Mouse (Mus musculus) liver, postnatal 0 days (tissue): ENCODE results near the gene Csl. TPM values are rescaled to one million over a fixed set of nuclear protein-coding genes. Genes with fewer than 3 reads are reported as not detected.

Experiments
- ATAC-seq: fragments of 200-750 bp; cut with Nextera tagmentation; 2 replicates; pipeline ENCODE4 v1.8.0; 2017; ENCODE audit warnings: mild to moderate bottlenecking, moderate library complexity
- DNase-seq: peaks from one replicate; pipeline ENCODE4 v3.0.0-alpha.2; 2016
- H3K27ac ChIP-seq: fragments of 300-500 bp; sonication (generic); 2 replicates; pipeline ENCODE4 v1.5.1; 2014; ENCODE audit warnings: antibody characterized with exemption, moderate library complexity, mild to moderate bottlenecking, low read depth
- H3K27me3 ChIP-seq: fragments of 300-500 bp; sonication (generic); 2 replicates; pipeline ENCODE4 v1.6.1; 2014; ENCODE audit warnings: low read length, control low read depth, mixed read lengths; ENCODE audit not compliant: insufficient read depth
- H3K36me3 ChIP-seq: fragments of 300-500 bp; sonication (generic); replicated peaks from 2 replicates; pipeline ENCODE4 v1.6.1; 2014; ENCODE audit warnings: mild to moderate bottlenecking, control low read depth, low read length, moderate library complexity, mixed read lengths; ENCODE audit not compliant: insufficient read depth
- H3K4me1 ChIP-seq: fragments of 300-500 bp; sonication (generic); 2 replicates; pipeline ENCODE4 v1.6.1; 2014; ENCODE audit warnings: antibody characterized with exemption, mild to moderate bottlenecking, control low read depth; ENCODE audit not compliant: insufficient read depth
- H3K4me2 ChIP-seq: fragments of 300-500 bp; sonication (generic); 2 replicates; pipeline ENCODE4 v1.6.1; 2014; ENCODE audit warnings: low read depth, mild to moderate bottlenecking, low read length, moderate library complexity, mixed read lengths
- H3K4me3 ChIP-seq: fragments of 300-500 bp; sonication (generic); 2 replicates; pipeline ENCODE4 v1.5.1; 2014; ENCODE audit warnings: low read depth, low read length
- H3K9ac ChIP-seq: fragments of 300-500 bp; sonication (generic); replicated peaks from 2 replicates; pipeline ENCODE4 v1.6.1; 2014; ENCODE audit warnings: mild to moderate bottlenecking, moderate library complexity
- H3K9me3 ChIP-seq: fragments of 300-500 bp; sonication (generic); 2 replicates; pipeline ENCODE4 v1.6.1; 2016; ENCODE audit warnings: mild to moderate bottlenecking, control low read depth, low read length, mixed read lengths
- CTCF ChIP-seq: sonication (generic); IDR thresholded peaks from 2 replicates; pipeline ENCODE4 v1.5.1; 2016; ENCODE audit warnings: antibody characterized with exemption, low read depth
- EP300 ChIP-seq: IDR thresholded peaks from 2 replicates; pipeline ENCODE4 v1.6.1; 2016; ENCODE audit warnings: antibody characterized with exemption, low read depth, mild to moderate bottlenecking
- WGBS: fragments of 180-500 bp; shearing (Covaris S2); extraction: QIAGEN DNeasy Blood & Tissue Kit; methylation state at CpG from one replicate; pipeline ENCODE4 v1.1.7; 2014; ENCODE audit not compliant: insufficient replicate concordance; 5-methylcytosine and 5-hydroxymethylcytosine counted together
- polyA plus RNA-seq: library from polyadenylated mRNA; unstranded; fragments of >200 nt; fragmentation: Nextera tagmentation; extraction: Ambion mirVana; gene quantifications from 2 replicates; pipeline ENCODE4 v1.2.1, GENCODE M21; 2015

Gene Csl
- polyA plus RNA-seq = not detected in 2 replicates

DNA sequence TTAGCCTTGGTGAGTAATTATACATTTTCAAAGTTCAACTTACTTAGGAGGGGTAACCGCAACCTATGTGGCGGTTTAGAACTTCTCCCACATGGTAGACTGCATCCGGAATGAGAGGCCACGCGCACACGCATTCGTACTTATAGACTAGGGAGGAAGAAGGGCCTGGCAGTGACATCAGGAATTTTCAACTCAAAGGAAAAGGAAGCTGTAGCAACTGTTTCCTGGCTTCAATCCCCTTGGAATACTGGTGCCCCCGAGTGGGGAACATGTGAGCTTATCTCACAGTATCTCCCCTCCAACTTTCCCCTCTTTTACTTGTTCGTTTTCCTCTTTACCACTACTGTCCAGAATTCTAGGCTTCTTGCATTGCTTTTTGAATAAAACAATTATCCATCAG, at the start of gene Csl:
Gene Csl (minus strand): TSS at position 101 of the 400 bp plus-strand sequence.
- Histone ChIP-seq H3K4me2 (no peak within 1 kb of the TSS), H3K9me3 (no peaks in the 10 kb centered on the region), H3K27me3 (no peaks in the 10 kb centered on the region), H3K4me3 (no peak within 1 kb of the TSS), H3K9ac (no peak within 1 kb of the TSS), H3K36me3 (no peaks in the 10 kb centered on the region), H3K27ac (no peak within 1 kb of the TSS), H3K4me1 (no peaks in the 10 kb centered on the region)
- DNase-seq (no peak), ATAC-seq (no peak)
- WGBS = 83% methylated on average over 9 of the region's 9 CpGs
- no peak for TF ChIP-seq CTCF
- TF ChIP-seq EP300 = no peak

DNA sequence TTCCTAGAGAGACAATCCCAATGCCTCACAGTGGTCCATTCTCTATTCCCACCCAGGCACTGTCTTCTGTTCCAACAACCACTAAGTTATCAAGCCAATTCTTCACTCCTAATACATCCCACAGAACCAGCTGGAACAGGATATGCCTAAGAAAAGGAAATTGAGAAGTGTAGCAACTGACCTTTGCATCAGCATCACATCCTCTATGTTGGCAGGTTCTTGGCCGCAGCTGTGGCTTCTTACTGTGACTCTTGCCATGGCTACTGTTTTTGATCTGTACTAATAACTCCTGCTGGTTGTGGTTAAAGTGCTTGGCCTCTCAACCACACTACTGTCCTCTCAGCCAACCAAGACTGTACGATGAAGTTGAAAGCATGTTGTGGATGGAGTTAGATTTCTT, 30.0 kb upstream of the Csl start:
- Histone ChIP-seq H3K27me3 (no peaks in the 10 kb centered on the region), H3K36me3 (no peaks in the 10 kb centered on the region), H3K4me2 (no peak overlapping the region), H3K9me3 (no peaks in the 10 kb centered on the region), H3K27ac (no peak overlapping the region), H3K9ac (no peak overlapping the region), H3K4me1 (no peaks in the 10 kb centered on the region), H3K4me3 (no peak overlapping the region)
- 85% methylated on average over 2 of the region's 2 CpGs for WGBS
- DNase-seq (no peak), ATAC-seq (no peak)
- TF ChIP-seq EP300 (no peak), CTCF (no peak)

DNA sequence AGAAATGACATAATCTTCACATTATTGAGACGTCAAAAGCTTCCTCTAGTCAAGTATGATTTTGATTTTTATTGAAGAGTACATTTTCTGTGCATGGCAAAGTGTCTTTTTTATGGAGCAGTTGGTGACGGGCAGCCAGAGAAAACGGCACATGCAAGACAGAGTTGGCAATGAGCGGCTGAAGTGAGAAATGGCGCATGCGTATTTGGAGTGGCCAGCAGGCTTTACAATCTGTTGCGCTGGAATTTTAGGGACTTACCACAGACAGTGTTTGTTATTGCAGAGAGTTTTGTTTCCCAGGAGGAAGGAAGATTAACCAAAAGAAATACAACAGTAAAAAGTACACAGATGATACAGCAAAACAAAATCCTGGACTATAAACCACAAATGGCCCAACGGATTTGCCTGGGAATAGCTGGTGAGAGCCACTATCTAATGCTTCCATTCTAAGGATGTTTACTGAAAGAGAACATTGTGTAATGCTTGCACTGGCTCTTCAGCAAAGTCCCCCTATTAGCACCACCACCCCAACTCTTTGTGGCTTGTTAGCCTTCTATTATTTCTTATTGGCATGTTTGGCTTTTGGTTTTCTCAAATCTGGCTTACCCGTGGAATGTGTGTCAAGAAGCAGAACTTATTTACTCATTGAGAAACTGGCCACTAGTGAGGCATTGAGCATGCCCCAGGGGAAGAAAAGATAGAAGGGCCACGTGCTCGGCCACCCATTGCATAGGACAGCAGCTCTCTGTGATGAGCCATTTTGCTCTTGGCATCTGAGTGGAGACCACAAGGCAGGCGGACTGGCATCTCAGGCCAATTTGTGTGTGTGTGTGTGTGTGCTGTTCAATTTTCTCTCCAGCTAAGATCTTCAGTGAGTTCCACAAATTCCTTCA, 15.0 kb upstream of the Csl start:
- Histone ChIP-seq H3K27me3 (no peaks in the 10 kb centered on the region), H3K4me3 (no peak overlapping the region), H3K36me3 (no peaks in the 10 kb centered on the region), H3K9me3 (no peaks in the 10 kb centered on the region), H3K4me2 (no peak overlapping the region), H3K9ac (no peak overlapping the region), H3K4me1 (no peaks in the 10 kb centered on the region), H3K27ac (no peak overlapping the region)
- WGBS = 79% methylated on average over 12 of the region's 12 CpGs
- ATAC-seq (no peak), DNase-seq (no peak)
- TF ChIP-seq EP300 = no peak
- no peak for TF ChIP-seq CTCF

DNA sequence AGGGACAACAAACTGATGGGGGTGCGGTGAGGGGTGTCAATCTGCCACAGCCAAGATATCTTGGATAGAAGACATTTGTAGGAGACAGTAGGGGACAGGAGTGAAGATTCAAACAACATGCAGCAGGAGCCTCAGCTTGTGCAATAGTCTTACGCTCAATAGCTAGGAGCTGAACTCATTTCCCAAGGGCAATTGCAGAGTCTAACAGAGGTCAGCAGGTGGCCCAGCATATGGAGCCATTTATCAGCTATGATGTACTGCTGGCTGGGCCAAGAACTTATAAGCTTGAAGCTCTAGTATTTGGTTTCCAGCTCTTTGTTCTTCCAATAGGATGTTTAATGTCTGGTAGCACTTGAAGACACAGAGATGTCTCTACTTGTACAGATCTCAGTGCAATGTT, 9.3 kb downstream of the Csl start:
- no peak overlapping the region for H3K27ac ChIP-seq
- no peak overlapping the region for H3K4me2 ChIP-seq
- DNase-seq (no peak), ATAC-seq (no peak)
- no peaks in the 10 kb centered on the region for H3K27me3 ChIP-seq
- H3K36me3 ChIP-seq = no peaks in the 10 kb centered on the region
- no peak overlapping the region for H3K4me3 ChIP-seq
- no peaks in the 10 kb centered on the region for H3K9me3 ChIP-seq
- TF ChIP-seq EP300 = no peak
- TF ChIP-seq CTCF = no peak
- H3K9ac ChIP-seq = no peak overlapping the region
- WGBS = 86% methylated on average over 2 of the region's 2 CpGs
- H3K4me1 ChIP-seq = no peaks in the 10 kb centered on the region

DNA sequence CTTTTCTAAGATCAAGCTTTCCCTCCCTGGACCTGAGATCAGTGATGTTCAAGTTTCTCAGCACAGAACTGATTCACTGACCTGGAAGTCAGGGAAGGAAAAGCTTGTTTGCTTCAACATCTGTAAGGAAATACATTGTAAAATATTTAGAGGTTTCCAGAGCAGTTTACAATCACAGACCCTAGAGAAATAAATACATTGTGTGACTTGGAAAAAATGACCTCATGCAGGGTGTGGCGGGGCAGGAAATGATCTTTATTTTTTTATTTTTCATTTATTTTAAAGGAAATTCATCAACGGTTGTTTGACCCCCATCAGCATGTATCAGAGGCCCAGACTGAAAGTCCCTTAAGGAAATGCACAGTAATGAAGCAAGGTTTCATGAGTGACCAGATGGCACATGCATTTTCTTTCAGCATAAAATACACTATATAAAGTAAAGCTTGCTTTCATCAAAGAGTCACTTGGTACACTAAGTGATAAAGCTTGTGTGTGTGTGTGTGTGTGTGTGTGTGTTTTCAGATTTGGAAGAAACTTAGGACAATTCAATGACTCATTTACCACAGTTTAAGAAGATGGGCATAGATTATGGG, 10.7 kb downstream of the Csl start:
- DNase-seq (no peak), ATAC-seq (no peak)
- no peak overlapping the region for H3K27ac ChIP-seq
- no peaks in the 10 kb centered on the region for H3K4me1 ChIP-seq
- no peak for TF ChIP-seq EP300
- no peak for TF ChIP-seq CTCF
- H3K9ac ChIP-seq = no peak overlapping the region
- H3K4me3 ChIP-seq = no peak overlapping the region
- no peaks in the 10 kb centered on the region for H3K27me3 ChIP-seq
- H3K36me3 ChIP-seq = no peaks in the 10 kb centered on the region
- H3K9me3 ChIP-seq = no peaks in the 10 kb centered on the region
- 51% methylated on average over 2 of the region's 2 CpGs for WGBS
- H3K4me2 ChIP-seq = no peak overlapping the region

DNA sequence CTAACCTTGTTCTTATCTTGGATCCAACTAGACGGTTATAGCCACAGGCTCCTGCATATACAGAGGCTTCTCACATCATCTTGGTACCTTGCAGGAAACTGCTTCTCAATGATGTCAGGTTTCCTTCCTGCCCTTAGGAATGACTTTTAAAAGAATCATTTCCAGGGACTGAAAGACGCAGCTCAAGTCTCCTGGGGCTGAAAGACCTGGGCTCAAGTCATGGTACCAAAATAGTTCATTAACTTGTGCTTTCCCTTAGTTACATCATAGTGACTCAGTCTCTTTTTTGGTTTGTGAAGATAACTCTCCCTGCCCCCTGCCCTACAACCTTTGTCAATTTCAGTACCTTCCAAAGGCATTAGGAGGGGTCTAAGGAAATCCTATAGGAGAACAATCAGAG, 11.4 kb downstream of the Csl start:
- Histone ChIP-seq H3K9ac (no peak overlapping the region), H3K36me3 (no peaks in the 10 kb centered on the region), H3K4me2 (no peak overlapping the region), H3K27ac (no peak overlapping the region), H3K9me3 (no peaks in the 10 kb centered on the region), H3K4me3 (no peak overlapping the region), H3K4me1 (no peaks in the 10 kb centered on the region), H3K27me3 (no peaks in the 10 kb centered on the region)
- no peak for TF ChIP-seq EP300
- TF ChIP-seq CTCF = no peak
- WGBS = 36% methylated on average over 2 of the region's 2 CpGs
- no peak for DNase-seq
- no peak for ATAC-seq
